Mouse (Mus musculus): ENCODE results near the gene Eif4g1. TPM values are rescaled to one million over a fixed set of nuclear protein-coding genes. Genes with fewer than 3 reads are reported as not detected.
A peak's percentile ranks its signal among the peaks of the same experiment; 100 is the strongest.

Eif4g1 gene
- polyA plus RNA-seq, 1 experiment from 2014 or later: 127 TPM

DNA sequence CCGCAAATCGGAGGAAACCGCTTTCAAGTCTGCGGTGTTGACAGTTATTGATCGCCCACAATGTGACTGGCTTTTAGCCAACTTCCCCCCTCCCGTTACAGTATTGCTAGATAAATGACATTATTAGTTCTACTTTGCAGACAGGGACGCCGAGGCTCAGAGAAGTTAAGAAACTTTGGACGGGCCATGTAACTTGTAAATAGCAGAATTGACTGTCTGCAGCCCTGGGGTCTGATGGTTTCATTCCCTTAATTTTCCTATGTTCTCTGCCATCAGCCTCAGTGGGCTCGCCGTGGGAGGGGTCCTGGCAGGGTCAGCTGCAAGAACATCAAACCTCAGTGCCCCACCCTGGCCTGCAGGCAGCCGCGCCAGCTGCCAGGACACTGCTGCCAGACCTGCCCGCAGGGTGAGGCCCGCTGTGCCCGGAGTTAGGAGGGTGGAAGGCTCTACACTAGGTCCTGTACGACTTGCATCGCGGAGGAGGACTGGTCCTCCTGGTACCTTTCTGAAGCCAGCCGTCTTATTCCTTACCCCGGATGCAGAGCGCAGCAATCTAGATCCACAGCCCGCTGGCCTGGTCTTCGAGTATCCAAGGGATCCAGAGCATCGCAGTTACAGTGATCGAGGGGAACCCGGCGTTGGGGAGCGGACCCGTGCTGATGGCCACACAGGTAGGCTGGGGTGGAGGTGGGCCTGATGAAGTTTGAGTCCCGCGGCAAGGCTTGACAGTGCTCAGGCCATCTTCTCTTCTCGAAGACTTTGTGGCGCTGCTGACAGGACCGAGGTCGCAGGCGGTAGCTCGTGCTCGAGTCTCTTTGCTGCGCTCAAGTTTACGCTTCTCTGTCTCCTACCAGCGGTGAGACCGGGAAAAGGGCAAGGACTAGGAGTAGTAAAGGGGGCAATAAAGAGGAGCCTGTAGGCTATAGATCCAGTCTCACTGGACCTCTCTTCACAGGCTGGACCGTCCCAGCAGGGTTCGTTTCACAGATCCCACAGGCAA lies 65.9 kb downstream of the Eif4g1 start, which contains the start of gene Thpo:
Gene Thpo, minus strand, starts transcription at position 781 of the 1,000 bp plus-strand sequence.
- H3K4me1 ChIP-seq (ENCODE audit: control insufficient read depth, insufficient read depth, low read length): peaks cover 14% of the 10 kb centered on the region
- H3K27me3 ChIP-seq (ENCODE audit: control insufficient read depth, insufficient read depth, low read depth, low read length): peaks cover 13% of the 10 kb centered on the region
- H3K9ac ChIP-seq (ENCODE audit: low read depth, low read length): peak within 1 kb of the TSS; percentile 92
- H3K4me2 ChIP-seq (ENCODE audit: low read length): peak within 1 kb of the TSS; percentile 95
- no peaks in the 10 kb centered on the region for H3K9me3 ChIP-seq (replicated peaks; ENCODE audit: control insufficient read depth, low read length, poor library complexity, severe bottlenecking)
- H3K36me3 ChIP-seq (ENCODE audit: control insufficient read depth, insufficient read depth, low read length): 0 out of 2 replicates have a peak, but pooled peaks cover 3% of the 10 kb centered on the region
- no peak for ATAC-seq
- H3K27ac ChIP-seq (ENCODE audit: low read length): peak within 1 kb of the TSS; percentile 73
- peak within 1 kb of the TSS; percentile 86 for H3K4me3 ChIP-seq (ENCODE audit: low read depth, low read length)
- 4% methylated on average over 43 of the region's 45 CpGs for WGBS

GRCm38 (mm10) chr16:20735651-20736050 lies 67.5 kb downstream of the Eif4g1 start:
- H3K27ac ChIP-seq (ENCODE audit: low read length): no peak overlapping the region
- no peak overlapping the region for H3K4me3 ChIP-seq (ENCODE audit: low read depth, low read length)
- peaks cover 13% of the 10 kb centered on the region for H3K27me3 ChIP-seq (ENCODE audit: control insufficient read depth, insufficient read depth, low read depth, low read length)
- no peaks in the 10 kb centered on the region for H3K9me3 ChIP-seq (replicated peaks; ENCODE audit: control insufficient read depth, low read length, poor library complexity, severe bottlenecking)
- ATAC-seq: no peak
- H3K4me1 ChIP-seq (ENCODE audit: control insufficient read depth, insufficient read depth, low read length): peaks cover 14% of the 10 kb centered on the region
- H3K4me2 ChIP-seq (ENCODE audit: low read length): no peak overlapping the region
- WGBS: 74% methylated on average over 5 of the region's 5 CpGs
- H3K36me3 ChIP-seq (ENCODE audit: control insufficient read depth, insufficient read depth, low read length): 0 out of 2 replicates have a peak, but pooled peaks cover 3% of the 10 kb centered on the region
- H3K9ac ChIP-seq (ENCODE audit: low read depth, low read length): no peak overlapping the region

DNA sequence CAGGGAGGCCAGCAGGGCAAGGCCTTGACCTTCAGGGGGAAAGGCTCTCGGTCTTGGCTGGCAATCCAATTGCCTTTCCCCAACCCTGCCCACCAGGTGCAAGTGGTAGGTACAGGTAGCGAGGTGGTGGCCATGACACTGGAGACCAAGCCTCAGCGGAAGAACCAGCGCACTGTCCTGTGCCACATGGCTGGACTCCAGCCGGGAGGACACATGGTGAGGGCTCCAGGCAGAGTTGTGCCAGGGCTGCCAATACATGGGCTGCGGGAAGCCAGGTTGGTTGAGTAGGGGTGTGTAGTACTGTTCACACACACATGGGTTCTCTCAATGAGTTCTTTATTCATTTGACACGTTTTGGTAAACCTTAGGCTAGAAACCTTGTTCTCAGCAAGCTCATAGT lies 68.1 kb downstream of the Eif4g1 start:
- no peak overlapping the region for H3K9ac ChIP-seq (ENCODE audit: low read depth, low read length)
- 90% methylated on average over 7 of the region's 7 CpGs for WGBS
- H3K27me3 ChIP-seq (ENCODE audit: control insufficient read depth, insufficient read depth, low read depth, low read length): peaks cover 13% of the 10 kb centered on the region
- 0 out of 2 replicates have a peak, but pooled peaks cover 3% of the 10 kb centered on the region for H3K36me3 ChIP-seq (ENCODE audit: control insufficient read depth, insufficient read depth, low read length)
- H3K4me3 ChIP-seq (ENCODE audit: low read depth, low read length): no peak overlapping the region
- no peak overlapping the region for H3K27ac ChIP-seq (ENCODE audit: low read length)
- no peak overlapping the region for H3K4me2 ChIP-seq (ENCODE audit: low read length)
- ATAC-seq: no peak
- peaks cover 14% of the 10 kb centered on the region for H3K4me1 ChIP-seq (ENCODE audit: control insufficient read depth, insufficient read depth, low read length)
- H3K9me3 ChIP-seq (replicated peaks; ENCODE audit: control insufficient read depth, low read length, poor library complexity, severe bottlenecking): no peaks in the 10 kb centered on the region

GRCm38 (mm10) chr16:20736823-20737222 lies 68.7 kb downstream of the Eif4g1 start:
- Histone ChIP-seq H3K36me3 (ENCODE audit: control insufficient read depth, insufficient read depth, low read length) (0 out of 2 replicates have a peak, but pooled peaks cover 3% of the 10 kb centered on the region), H3K27ac (ENCODE audit: low read length) (no peak overlapping the region), H3K4me3 (ENCODE audit: low read depth, low read length) (no peak overlapping the region), H3K9ac (ENCODE audit: low read depth, low read length) (no peak overlapping the region), H3K4me1 (ENCODE audit: control insufficient read depth, insufficient read depth, low read length) (peaks cover 14% of the 10 kb centered on the region), H3K4me2 (ENCODE audit: low read length) (no peak overlapping the region), H3K27me3 (ENCODE audit: control insufficient read depth, insufficient read depth, low read depth, low read length) (peaks cover 13% of the 10 kb centered on the region), H3K9me3 (replicated peaks; ENCODE audit: control insufficient read depth, low read length, poor library complexity, severe bottlenecking) (no peaks in the 10 kb centered on the region)
- WGBS: 91% methylated on average over 5 of the region's 5 CpGs
- no peak for ATAC-seq

DNA sequence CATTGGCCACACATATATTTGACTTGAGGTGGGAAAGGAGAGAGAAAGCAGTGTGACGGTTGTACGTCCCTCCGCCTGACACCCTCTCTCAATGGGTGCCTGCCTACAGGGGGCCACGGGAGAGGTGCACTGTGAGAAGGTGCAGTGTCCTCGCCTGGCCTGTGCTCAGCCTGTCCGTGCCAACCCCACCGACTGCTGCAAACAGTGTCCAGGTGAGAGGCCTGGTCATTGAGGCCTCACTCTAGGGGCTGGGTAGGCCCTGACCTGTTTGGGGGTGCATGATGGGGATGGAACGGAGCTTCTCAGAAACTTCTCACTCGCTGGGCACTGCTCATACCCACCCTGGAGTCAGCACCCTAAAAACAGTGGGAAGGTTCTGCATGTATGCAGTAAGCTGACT lies 71.7 kb downstream of the Eif4g1 start:
- Histone ChIP-seq H3K4me3 (ENCODE audit: low read depth, low read length) (no peak overlapping the region), H3K27ac (ENCODE audit: low read length) (no peak overlapping the region), H3K36me3 (ENCODE audit: control insufficient read depth, insufficient read depth, low read length) (0 out of 2 replicates have a peak, but pooled peaks cover 3% of the 10 kb centered on the region), H3K4me1 (ENCODE audit: control insufficient read depth, insufficient read depth, low read length) (no peaks in the 10 kb centered on the region), H3K9ac (ENCODE audit: low read depth, low read length) (no peak overlapping the region), H3K9me3 (replicated peaks; ENCODE audit: control insufficient read depth, low read length, poor library complexity, severe bottlenecking) (no peaks in the 10 kb centered on the region), H3K4me2 (ENCODE audit: low read length) (no peak overlapping the region), H3K27me3 (ENCODE audit: control insufficient read depth, insufficient read depth, low read depth, low read length) (peaks cover 6% of the 10 kb centered on the region)
- ATAC-seq: no peak
- WGBS: 93% methylated on average over 9 of the region's 9 CpGs

Other genes with a start within 250 kb of the Eif4g1 start
- 168 and 180 TPM in 2 replicates for gene Abcc5, start 241.9 kb upstream of the Eif4g1 start, polyA plus RNA-seq (2015; fragmentation: Nextera tagmentation; extraction: Ambion mirVana)
- gene Eif2b5, start 169.5 kb upstream of the Eif4g1 start, polyA plus RNA-seq (2015; fragmentation: Nextera tagmentation; extraction: Ambion mirVana): 95.0 and 97.1 TPM in 2 replicates
- gene Dvl3, start 151.3 kb upstream of the Eif4g1 start, polyA plus RNA-seq (2015; fragmentation: Nextera tagmentation; extraction: Ambion mirVana): 36.2 and 38.0 TPM in 2 replicates
- gene Ap2m1, start 132.8 kb upstream of the Eif4g1 start, polyA plus RNA-seq (2015; fragmentation: Nextera tagmentation; extraction: Ambion mirVana): 1,379 and 1,416 TPM in 2 replicates
- gene Abcf3, start 119.7 kb upstream of the Eif4g1 start, polyA plus RNA-seq (2015; fragmentation: Nextera tagmentation; extraction: Ambion mirVana): 80.9 and 95.7 TPM in 2 replicates
- gene Vwa5b2, start 78.8 kb upstream of the Eif4g1 start, polyA plus RNA-seq (2015; fragmentation: Nextera tagmentation; extraction: Ambion mirVana): 19.8 and 26.7 TPM in 2 replicates
- gene Eef1akmt4, start 56.7 kb upstream of the Eif4g1 start, polyA plus RNA-seq (2015; fragmentation: Nextera tagmentation; extraction: Ambion mirVana): 7.8 and 7.9 TPM in 2 replicates
- gene Gm49333, start 56.7 kb upstream of the Eif4g1 start, polyA plus RNA-seq (2015; fragmentation: Nextera tagmentation; extraction: Ambion mirVana): not detected in 2 replicates
- gene Alg3, start 56.6 kb upstream of the Eif4g1 start, polyA plus RNA-seq (2015; fragmentation: Nextera tagmentation; extraction: Ambion mirVana): 39.6 and 41.6 TPM in 2 replicates
- 34.5 and 40.1 TPM in 2 replicates for gene Camk2n2, start 47.0 kb upstream of the Eif4g1 start, polyA plus RNA-seq (2015; fragmentation: Nextera tagmentation; extraction: Ambion mirVana)
- gene Ece2, start 38.5 kb upstream of the Eif4g1 start, polyA plus RNA-seq (2015; fragmentation: Nextera tagmentation; extraction: Ambion mirVana): 23.2 and 23.6 TPM in 2 replicates
- 365 and 371 TPM in 2 replicates for gene Psmd2, start 16.7 kb upstream of the Eif4g1 start, polyA plus RNA-seq (2015; fragmentation: Nextera tagmentation; extraction: Ambion mirVana)
- gene Fam131a, start 24.9 kb downstream of the Eif4g1 start, polyA plus RNA-seq (2015; fragmentation: Nextera tagmentation; extraction: Ambion mirVana): 62.1 and 66.5 TPM in 2 replicates
- gene Polr2h, start 49.4 kb downstream of the Eif4g1 start, polyA plus RNA-seq (2015; fragmentation: Nextera tagmentation; extraction: Ambion mirVana): 83.0 and 88.0 TPM in 2 replicates
- gene Clcn2, start 49.4 kb downstream of the Eif4g1 start, polyA plus RNA-seq (2015; fragmentation: Nextera tagmentation; extraction: Ambion mirVana): 22.3 and 25.4 TPM in 2 replicates
- 3.7 and 4.5 TPM in 2 replicates for gene Chrd, start 64.8 kb downstream of the Eif4g1 start, polyA plus RNA-seq (2015; fragmentation: Nextera tagmentation; extraction: Ambion mirVana)
- 1.5 TPM in 2 replicates for gene Thpo, start 66.2 kb downstream of the Eif4g1 start, polyA plus RNA-seq (2015; fragmentation: Nextera tagmentation; extraction: Ambion mirVana)